Mouse (Mus musculus): ENCODE data around the gene Ift81. TPM values are rescaled to one million over a fixed set of nuclear protein-coding genes. Genes with fewer than 3 reads are reported as not detected.

Gene Ift81
- total RNA-seq, 2 experiments from 2014 or later: 28.7 to 29.9 TPM

- DNase-seq (ENCODE audit: low spot score in 2 of 2): no peak
These were observed 95.2 kb downstream of the Ift81 start for GRCm38 (mm10) chr5:122519043-122519660.

GRCm38 (mm10) chr5:122518247-122518646 is 96.1 kb downstream of the Ift81 start:
- no peak for DNase-seq (ENCODE audit: low spot score in 2 of 2)

- no peak for DNase-seq (ENCODE audit: low spot score in 2 of 2)
These were observed 97.4 kb downstream of the Ift81 start for GRCm38 (mm10) chr5:122516901-122517300.

GRCm38 (mm10) chr5:122516029-122516730 is 98.1 kb downstream of the Ift81 start:
- no peak for DNase-seq (ENCODE audit: low spot score in 2 of 2)

GRCm38 (mm10) chr5:122514127-122514521 is 100.2 kb downstream of the Ift81 start:
- DNase-seq (ENCODE audit: low spot score in 2 of 2): no peak

GRCm38 (mm10) chr5:122513421-122514126 is 100.7 kb downstream of the Ift81 start:
- DNase-seq (ENCODE audit: low spot score in 2 of 2): no peak

GRCm38 (mm10) chr5:122512011-122512410 is 102.3 kb downstream of the Ift81 start:
- no peak for DNase-seq (ENCODE audit: low spot score in 2 of 2)

GRCm38 (mm10) chr5:122511405-122511804 is 102.9 kb downstream of the Ift81 start:
- DNase-seq (ENCODE audit: low spot score in 2 of 2): no peak

GRCm38 (mm10) chr5:122510651-122511157 is 103.6 kb downstream of the Ift81 start:
- DNase-seq (ENCODE audit: low spot score in 2 of 2): no peak

- DNase-seq (ENCODE audit: low spot score in 2 of 2): no peak
These were observed 104.7 kb downstream of the Ift81 start for GRCm38 (mm10) chr5:122509608-122510007.

GRCm38 (mm10) chr5:122508861-122509306 is 105.4 kb downstream of the Ift81 start:
- no peak for DNase-seq (ENCODE audit: low spot score in 2 of 2)

GRCm38 (mm10) chr5:122507396-122507795 is 106.9 kb downstream of the Ift81 start:
- DNase-seq (ENCODE audit: low spot score in 2 of 2): no peak

GRCm38 (mm10) chr5:122506462-122506861 is 107.9 kb downstream of the Ift81 start:
- no peak for DNase-seq (ENCODE audit: low spot score in 2 of 2)

GRCm38 (mm10) chr5:122505554-122505953 is 108.8 kb downstream of the Ift81 start:
- DNase-seq (ENCODE audit: low spot score in 2 of 2): no peak

GRCm38 (mm10) chr5:122503760-122504119 is 110.6 kb downstream of the Ift81 start:
- no peak for DNase-seq (ENCODE audit: low spot score in 2 of 2)

- DNase-seq (ENCODE audit: low spot score in 2 of 2): no peak
These were observed 111.1 kb downstream of the Ift81 start for GRCm38 (mm10) chr5:122503015-122503759.

GRCm38 (mm10) chr5:122502077-122502941 is 112.0 kb downstream of the Ift81 start, which contains the start of gene Atp2a2:
Gene Atp2a2, minus strand, starts transcription at chr5:122502225.
- peak; percentile 90 to 95 for DNase-seq (ENCODE audit: low spot score in 2 of 2)

GRCm38 (mm10) chr5:122501101-122502076 is 112.9 kb downstream of the Ift81 start:
- peak; percentile 53 to 70 for DNase-seq (ENCODE audit: low spot score in 2 of 2)

GRCm38 (mm10) chr5:122500563-122500962 is 113.8 kb downstream of the Ift81 start:
- no peak for DNase-seq (ENCODE audit: low spot score in 2 of 2)

Data from layer of hippocampus, postnatal 10 days (tissue).